Mouse (Mus musculus) v-Abl transformed pro-B cells (cell line): ENCODE data around the gene Tmed9.
"Not testable (repeated sequence)": the region's sequence is repeated elsewhere in the genome, so short reads cannot be mapped to it uniquely, and the experiment has no call there.

ENCODE experiments used
- in situ Hi-C, 2 experiments: fragments of 400-800 bp; cut with MboI; formaldehyde crosslinking; loops; one replicate each; pipeline ENCODE4 v1.15.1; 2025; ENCODE audit not compliant: unreplicated experiment in 2 of 2

The Tmed9 gene

GRCm38 (mm10) chr13:55604606-55605005, 31.1 kb downstream of the Tmed9 start:
- in situ Hi-C loops: loop anchor here in 1 of 2 experiments (5.0 kb wide), 1 partner anchor 33 kb away; the partner anchor contains the start of gene Ddx46

- in situ Hi-C loops: no loop called here
Observed at GRCm38 (mm10) chr13:55606899-55607623, 33.5 kb downstream of the Tmed9 start.

GRCm38 (mm10) chr13:55607624-55608006, 34.1 kb downstream of the Tmed9 start:
- in situ Hi-C loops: no loop called here

- in situ Hi-C loops: no loop called here
Observed at GRCm38 (mm10) chr13:55611996-55612395, 38.5 kb downstream of the Tmed9 start.

GRCm38 (mm10) chr13:55613471-55613870, 39.9 kb downstream of the Tmed9 start:
- in situ Hi-C loops: no loop called here

- in situ Hi-C loops: no loop called here
Observed at GRCm38 (mm10) chr13:55619328-55619727, 45.8 kb downstream of the Tmed9 start.

GRCm38 (mm10) chr13:55620275-55620674, 46.7 kb downstream of the Tmed9 start:
- in situ Hi-C loops: no loop called here

- in situ Hi-C loops: not testable (repeated sequence)
Observed at GRCm38 (mm10) chr13:55622156-55622648, 48.7 kb downstream of the Tmed9 start.

- in situ Hi-C loops: no loop called here
Observed at GRCm38 (mm10) chr13:55622649-55623541, 49.4 kb downstream of the Tmed9 start, which contains the start of gene Caml. Gene Caml (plus strand): TSS chr13:55623005.

GRCm38 (mm10) chr13:55634639-55635127, 61.2 kb downstream of the Tmed9 start, which contains the start of gene Ddx46:
Gene Ddx46 (plus strand): TSS chr13:55635027.
- in situ Hi-C loops: loop anchor here in 1 of 2 experiments (5.0 to 25.0 kb wide), 2 partner anchors 32 to 222 kb away; partner anchors contain the start of gene Pfn3

- in situ Hi-C loops: loop anchor here in 1 of 2 experiments (5.0 to 25.0 kb wide), 2 partner anchors 33 to 223 kb away; partner anchors contain the start of gene Pfn3
Observed at GRCm38 (mm10) chr13:55635146-55635571, 61.6 kb downstream of the Tmed9 start.

- in situ Hi-C loops: loop anchor here in 1 of 2 experiments (5.0 to 25.0 kb wide), 2 partner anchors 34 to 224 kb away; partner anchors contain the start of gene Pfn3
Observed at GRCm38 (mm10) chr13:55636185-55636983, 62.9 kb downstream of the Tmed9 start.

- in situ Hi-C loops: loop anchor here in 1 of 2 experiments (25.0 kb wide), 1 partner anchor 228 kb away; the partner anchor contains the start of gene Pfn3
Observed at GRCm38 (mm10) chr13:55640480-55640879, 66.9 kb downstream of the Tmed9 start.

- in situ Hi-C loops: loop anchor here in 1 of 2 experiments (25.0 kb wide), 1 partner anchor 232 kb away; the partner anchor contains the start of gene Pfn3
Observed at GRCm38 (mm10) chr13:55644525-55644924, 71.0 kb downstream of the Tmed9 start.
